ENCODE assay signal across 8 mouse cellular contexts in the genomic region with DNA sequence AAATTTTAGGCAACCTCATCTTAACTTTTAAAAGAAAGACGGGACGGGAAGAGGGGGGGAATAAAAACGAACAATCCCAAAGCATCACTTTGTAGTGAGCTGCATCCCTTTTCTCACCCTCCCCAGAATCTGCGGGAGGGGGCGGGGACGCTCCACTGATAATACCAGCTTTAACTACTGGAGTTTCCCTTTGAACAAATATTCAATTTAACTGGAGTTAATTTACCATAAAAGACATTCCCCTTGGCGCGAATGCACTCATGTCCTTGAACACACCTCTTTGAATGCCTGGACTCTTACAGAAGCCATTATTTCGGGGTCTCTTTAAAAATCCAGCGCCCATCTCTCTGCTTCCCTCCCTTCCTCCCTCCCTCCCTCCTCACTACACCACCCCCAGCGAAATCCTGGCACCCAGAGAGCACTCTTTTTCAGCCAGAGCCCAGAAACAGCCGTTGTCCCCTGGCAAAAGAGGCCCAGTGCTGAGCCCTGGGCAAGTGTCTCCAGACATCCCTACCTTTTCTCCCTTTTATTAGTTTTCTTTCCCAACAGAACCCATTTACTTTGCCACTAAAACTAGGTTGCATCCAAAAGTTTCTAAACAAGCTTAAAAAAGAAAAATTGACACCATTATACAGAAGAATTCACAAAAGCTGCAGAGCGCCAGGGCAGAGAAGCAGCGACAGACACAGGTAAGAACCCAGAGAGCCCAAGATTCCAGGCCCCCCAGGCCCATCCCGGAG.
DNase-seq lines count a peak whose midpoint lies in the region; ATAC-seq and TF ChIP-seq lines count a peak whose summit lies in the region.

No protein-coding gene starts in this region.

- peaks cover 49% of the 10 kb centered on the region for H3K4me1 ChIP-seq in kidney, embryonic 16.5 days (ENCODE audit: insufficient read depth, low read length)
- H3K4me1 ChIP-seq in midbrain, embryonic 13.5 days (replicated peaks), result peaks cover 49% of the 10 kb centered on the region

- 11% methylated on average over 15 of the region's 15 CpGs for WGBS in kidney, embryonic 16.5 days
- WGBS in midbrain, embryonic 13.5 days, result 4% methylated on average over 15 of the region's 15 CpGs

- ATAC-seq in kidney, embryonic 16.5 days (ENCODE audit: low FRiP score, low TSS enrichment), result no peak
- ATAC-seq in midbrain, embryonic 13.5 days, result no peak

- peak overlapping the region; percentile 85 for H3K4me3 ChIP-seq in kidney, embryonic 16.5 days (ENCODE audit: low read length)
- peak overlapping the region; percentile 72 for H3K4me3 ChIP-seq in midbrain, embryonic 13.5 days (replicated peaks)

- H3K4me2 ChIP-seq in kidney, embryonic 16.5 days (replicated peaks; ENCODE audit: low read depth, low read length), result peak overlapping the region; percentile 97
- peak overlapping the region; percentile 96 for H3K4me2 ChIP-seq in midbrain, embryonic 13.5 days (replicated peaks)

- H3K36me3 ChIP-seq in kidney, embryonic 16.5 days (ENCODE audit: insufficient read depth, low read length), result no peaks in the 10 kb centered on the region
- no peaks in the 10 kb centered on the region for H3K36me3 ChIP-seq in midbrain, embryonic 13.5 days

- TF ChIP-seq POLR2A in brain, embryonic 14.5 days (IDR thresholded peaks at IDR 0.05; ENCODE audit: borderline replicate concordance, extremely low read depth, insufficient read depth, insufficient read length, poor library complexity, severe bottlenecking), result no peak

- peaks cover 10% of the 10 kb centered on the region for H3K27me3 ChIP-seq in kidney, embryonic 16.5 days (ENCODE audit: insufficient read depth, low read length)
- H3K27me3 ChIP-seq in midbrain, embryonic 13.5 days, result peaks cover 6% of the 10 kb centered on the region; the same call in 1 of the 2 replicates

- peak overlapping the region; percentile 97 for H3K9ac ChIP-seq in kidney, embryonic 16.5 days (replicated peaks; ENCODE audit: low read length)
- peak overlapping the region; percentile 95 for H3K9ac ChIP-seq in midbrain, embryonic 13.5 days (replicated peaks)

- TF ChIP-seq CTCF in brain, embryonic 14.5 days (IDR thresholded peaks at IDR 0.05; ENCODE audit: borderline replicate concordance, extremely low read depth, insufficient read depth, insufficient read length), result no peak

- no peaks in the 10 kb centered on the region for H3K9me3 ChIP-seq in kidney, embryonic 16.5 days (ENCODE audit: low read length)
- H3K9me3 ChIP-seq in midbrain, embryonic 13.5 days, result no peaks in the 10 kb centered on the region

- intact Hi-C loops in gastrocnemius, postnatal 14 days (cut with DNase I; ENCODE audit: low total_unique reads), result loop anchor here (5.0 kb wide), 1 partner anchor 35 kb away; no protein-coding TSS in a partner anchor

- peak overlapping the region; percentile 100 for H3K27ac ChIP-seq in kidney, embryonic 16.5 days (ENCODE audit: low read length)
- peak overlapping the region; percentile 98 for H3K27ac ChIP-seq in midbrain, embryonic 13.5 days

- peak; percentile 97 for DNase-seq in heart, adult 11 months
- DNase-seq in heart, adult 8-10 months (ENCODE audit: low spot score), result no peak
- DNase-seq in brain, embryonic 14.5 days (ENCODE audit: low read depth), result peak; percentile 92
- peak; percentile 74 for DNase-seq in gastrocnemius, postnatal 14 days
- DNase-seq in layer of hippocampus, adult 18-20 months (ENCODE audit: low spot score in 2 of 2), result no peak
- DNase-seq in left cerebral cortex, adult 9 months (ENCODE audit: low spot score in 2 of 2), result no peak

Comparison
In these comparisons a context has a peak if more than half of its experiments do, and no peak if none do; other contexts are left out.
1. DNase-seq: peak in heart, adult 11 months (single experiment), brain, embryonic 14.5 days (single experiment) and gastrocnemius, postnatal 14 days (single experiment); none in heart, adult 8-10 months (single experiment), layer of hippocampus, adult 18-20 months (0 of 2) and left cerebral cortex, adult 9 months (0 of 2).